Mouse (Mus musculus) hindbrain, embryonic 14.5 days (tissue): ENCODE results near the gene Lrfn2. TPM values are rescaled to one million over a fixed set of nuclear protein-coding genes. Genes with fewer than 3 reads are reported as not detected.

Source experiments
- ATAC-seq: fragments of 200-750 bp; cut with Nextera tagmentation; 2 replicates; pipeline ENCODE4 v1.8.0; 2017; ENCODE audit warnings: moderate number of reproducible peaks, mild to moderate bottlenecking, moderate TSS enrichment, moderate library complexity; ENCODE audit not compliant: low FRiP score
- DNase-seq: peaks from one replicate; pipeline ENCODE4 v3.0.0-alpha.2; 2015; ENCODE audit warnings: low spot score
- H3K27ac ChIP-seq: fragments of 300-500 bp; sonication (generic); 2 replicates; pipeline ENCODE4 v1.5.1; 2014; ENCODE audit warnings: mild to moderate bottlenecking, moderate library complexity
- H3K27me3 ChIP-seq: fragments of 300-500 bp; sonication (generic); 2 replicates; pipeline ENCODE4 v1.6.1; 2014; ENCODE audit warnings: mild to moderate bottlenecking, low read length, mixed read lengths; ENCODE audit not compliant: control insufficient read depth, insufficient read depth
- H3K36me3 ChIP-seq: fragments of 300-500 bp; sonication (generic); replicated peaks from 2 replicates; pipeline ENCODE4 v1.6.1; 2014; ENCODE audit not compliant: control insufficient read depth, insufficient read depth
- H3K4me1 ChIP-seq: fragments of 300-500 bp; sonication (generic); replicated peaks from 2 replicates; pipeline ENCODE4 v1.6.1; 2014; ENCODE audit warnings: antibody characterized with exemption, low read length, mixed read lengths; ENCODE audit not compliant: control insufficient read depth, insufficient read depth
- H3K4me2 ChIP-seq: fragments of 300-500 bp; sonication (generic); replicated peaks from 2 replicates; pipeline ENCODE4 v1.6.1; 2014; ENCODE audit warnings: mild to moderate bottlenecking, moderate library complexity
- H3K4me3 ChIP-seq: fragments of 300-500 bp; sonication (generic); replicated peaks from 2 replicates; pipeline ENCODE4 v1.5.1; 2014; ENCODE audit warnings: mild to moderate bottlenecking, low read length
- H3K9ac ChIP-seq: fragments of 300-500 bp; sonication (generic); 2 replicates; pipeline ENCODE4 v1.6.1; 2014
- H3K9me3 ChIP-seq: fragments of 300-500 bp; sonication (generic); 2 replicates; pipeline ENCODE4 v1.6.1; 2016; ENCODE audit warnings: low read length; ENCODE audit not compliant: control insufficient read depth
- WGBS: fragments of 180-500 bp; shearing (Covaris S2); extraction: QIAGEN DNeasy Blood & Tissue Kit; methylation state at CpG from one replicate; pipeline ENCODE4 v1.1.7; 2014; 5-methylcytosine and 5-hydroxymethylcytosine counted together
- polyA plus RNA-seq: library from polyadenylated mRNA; unstranded; fragments of >200 nt; fragmentation: Nextera tagmentation; extraction: Ambion mirVana; gene quantifications from 2 replicates; pipeline ENCODE4 v1.2.1, GENCODE M21; 2014

The Lrfn2 gene
- polyA plus RNA-seq, 1 experiment from 2014 or later: 7.9 TPM

DNA sequence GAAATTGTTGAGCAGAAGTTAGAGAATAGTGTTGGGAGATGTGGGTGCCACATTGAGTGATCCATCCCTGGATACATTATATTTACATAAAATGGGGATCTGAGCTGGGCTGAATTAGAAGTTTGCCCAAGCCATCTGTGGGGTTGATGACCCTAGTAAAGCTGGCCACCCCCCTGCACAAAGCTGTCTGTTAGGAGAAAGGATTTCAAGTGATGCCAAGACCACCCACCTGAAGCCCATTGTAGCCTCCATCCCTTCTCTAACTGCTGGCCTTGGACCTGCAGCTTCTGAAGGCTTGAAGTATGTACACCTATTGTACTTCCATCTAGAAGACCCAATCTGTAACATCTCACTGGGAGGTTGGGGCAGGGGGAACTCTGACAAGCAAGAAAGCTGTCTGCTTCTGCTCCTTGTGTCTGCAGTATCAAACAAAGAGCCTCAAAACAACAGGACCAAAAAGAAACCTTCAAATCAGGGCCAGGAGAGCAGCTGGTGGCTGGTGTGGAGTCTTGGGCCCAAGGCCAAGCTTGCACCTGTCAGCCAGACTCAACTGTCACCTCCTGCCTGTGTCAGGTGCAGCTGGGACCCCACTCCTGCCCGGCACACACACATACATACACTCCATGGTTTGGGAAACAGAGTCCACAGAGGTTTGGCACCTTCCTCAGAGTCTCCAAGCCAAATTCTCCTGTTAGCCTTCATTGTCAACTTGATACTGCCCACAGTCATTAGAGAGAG, 63.2 kb downstream of the Lrfn2 start:
- Histone ChIP-seq H3K4me2 (no peak overlapping the region), H3K27ac (no peak overlapping the region), H3K9ac (no peak overlapping the region), H3K27me3 (no peaks in the 10 kb centered on the region), H3K4me3 (no peak overlapping the region), H3K4me1 (peaks cover 12% of the 10 kb centered on the region), H3K36me3 (no peaks in the 10 kb centered on the region), H3K9me3 (no peaks in the 10 kb centered on the region)
- WGBS: 55% methylated on average over 1 of the region's 1 CpGs
- ATAC-seq: no peak
- DNase-seq: no peak

DNA sequence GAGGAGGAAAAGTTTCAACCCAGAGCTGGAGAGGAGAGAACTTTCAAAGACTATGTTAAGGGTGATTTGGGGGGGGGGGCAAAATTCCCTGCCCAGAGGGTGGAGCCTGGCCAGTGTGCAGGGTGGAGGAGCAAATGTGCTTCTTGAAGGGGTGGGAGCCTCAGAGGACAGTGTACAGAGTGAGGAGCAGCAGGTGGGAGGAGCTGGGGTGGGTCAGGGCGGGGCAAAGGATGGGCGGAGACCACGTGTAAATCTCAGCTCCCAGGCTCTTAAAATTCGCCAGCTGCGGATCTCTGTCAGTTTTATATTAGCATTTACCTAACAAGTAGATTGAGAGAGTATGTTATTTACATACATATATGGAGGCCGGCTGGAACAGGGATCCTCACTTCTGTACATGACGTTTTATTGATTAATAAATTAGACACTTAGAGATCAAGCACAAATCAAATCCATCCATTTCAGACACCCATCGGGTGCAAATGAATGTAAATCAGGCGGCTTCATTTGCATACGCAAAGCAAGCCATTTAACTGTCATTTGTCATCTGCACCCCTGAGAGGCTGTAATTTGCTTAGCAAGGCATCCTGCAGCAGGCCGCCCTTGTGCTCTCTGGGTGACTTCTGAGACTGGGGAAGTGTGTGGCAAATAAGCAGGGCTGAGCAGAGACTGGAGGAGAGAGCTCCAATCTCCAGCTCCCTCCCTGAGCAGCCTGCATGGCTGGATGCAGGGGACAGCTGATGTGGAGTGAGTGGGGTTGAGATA, 67.5 kb downstream of the Lrfn2 start:
- whole genome bisulfite sequencing: 4% methylated on average over 11 of the region's 11 CpGs
- Histone ChIP-seq H3K9ac (no peak overlapping the region), H3K4me2 (0 out of 2 replicates have a peak overlapping the region, but pooled peaks have one; percentile 19), H3K9me3 (no peaks in the 10 kb centered on the region), H3K27me3 (no peaks in the 10 kb centered on the region; the same call in 1 of the 2 replicates), H3K4me3 (no peak overlapping the region), H3K4me1 (peaks cover 12% of the 10 kb centered on the region), H3K36me3 (no peaks in the 10 kb centered on the region), H3K27ac (peak overlapping the region; percentile 62; the same call in 1 of the 2 replicates)
- ATAC-seq: peak; percentile 63; the same call in 1 of the 2 replicates
- peak; percentile 45 for DNase-seq

- H3K4me1 ChIP-seq: no peaks in the 10 kb centered on the region
These were observed 77.3 kb downstream of the Lrfn2 start for GRCm38 (mm10) chr17:49009384-49010073.

DNA sequence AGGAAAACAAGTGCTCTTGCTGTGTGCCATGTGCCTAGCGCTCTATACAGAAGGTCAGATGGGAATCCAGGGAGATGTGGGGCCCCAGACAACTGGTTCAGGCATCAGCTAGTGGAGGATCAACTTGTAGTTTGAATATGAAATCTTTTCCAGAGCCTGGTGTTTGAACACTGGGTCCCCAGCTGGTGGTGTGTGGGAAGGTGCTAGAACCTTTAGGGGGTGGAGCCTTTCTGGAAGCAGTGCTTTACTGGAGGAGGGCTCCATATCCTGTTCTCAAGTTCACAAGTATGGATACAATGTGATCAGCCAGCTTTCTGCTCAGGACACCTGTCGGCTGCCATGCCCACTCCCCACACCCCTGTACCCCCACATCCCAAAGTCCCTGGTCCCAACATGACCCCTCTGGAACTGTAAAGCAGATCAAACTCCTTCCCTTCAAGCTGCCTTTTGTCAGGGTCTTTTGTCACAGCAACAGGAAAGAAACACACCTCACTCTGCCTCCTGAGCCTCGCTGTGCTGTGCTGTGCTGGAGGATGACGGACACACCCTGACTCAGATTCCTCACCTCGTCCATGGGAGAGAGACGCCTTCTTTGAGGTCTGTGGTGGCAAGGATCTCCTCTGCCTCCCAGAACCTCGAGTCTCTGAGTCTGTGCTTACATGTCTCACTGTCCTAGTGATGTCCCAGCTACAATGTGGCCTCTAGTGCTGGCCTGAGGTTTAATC, 81.9 kb downstream of the Lrfn2 start:
- Histone ChIP-seq H3K9me3 (no peaks in the 10 kb centered on the region), H3K9ac (no peak overlapping the region), H3K4me3 (no peak overlapping the region), H3K36me3 (no peaks in the 10 kb centered on the region), H3K4me1 (peaks cover 9% of the 10 kb centered on the region), H3K4me2 (no peak overlapping the region), H3K27me3 (no peaks in the 10 kb centered on the region), H3K27ac (no peak overlapping the region)
- 78% methylated on average over 7 of the region's 7 CpGs for WGBS
- ATAC-seq: no peak
- DNase-seq: no peak

More at GRCm38 (mm10) chr17:49009384-49010073, 77.3 kb downstream of the Lrfn2 start:
- no peaks in the 10 kb centered on the region for H3K36me3 ChIP-seq
- no peaks in the 10 kb centered on the region for H3K9me3 ChIP-seq
- H3K9ac ChIP-seq: no peak overlapping the region
- H3K27me3 ChIP-seq: no peaks in the 10 kb centered on the region
- WGBS: 74% methylated on average over 7 of the region's 7 CpGs
- no peak for ATAC-seq
- no peak overlapping the region for H3K4me2 ChIP-seq
- no peak overlapping the region for H3K27ac ChIP-seq
- no peak for DNase-seq
- H3K4me3 ChIP-seq: no peak overlapping the region

DNA sequence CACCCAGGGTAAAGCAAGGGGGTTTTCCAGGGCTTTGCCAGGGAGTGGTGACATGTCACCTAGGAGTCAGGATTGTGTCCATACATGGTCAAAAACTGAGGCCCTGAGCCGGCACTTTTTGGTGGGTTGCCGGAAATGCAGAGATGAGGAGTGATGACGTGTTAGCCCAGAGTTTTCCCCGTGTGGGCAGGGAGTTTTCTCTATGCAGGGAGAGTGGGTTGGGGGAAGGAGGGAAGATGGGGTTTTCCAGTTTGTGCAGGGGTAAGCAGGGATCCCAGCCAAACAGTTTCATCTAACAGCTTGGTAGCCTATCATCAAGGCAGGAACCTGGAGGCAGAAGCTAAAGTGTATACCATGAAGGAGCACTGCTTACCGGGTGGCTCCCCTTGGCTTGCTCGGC, 83.2 kb downstream of the Lrfn2 start:
- Histone ChIP-seq H3K9me3 (no peaks in the 10 kb centered on the region), H3K27me3 (no peaks in the 10 kb centered on the region; the same call in 1 of the 2 replicates), H3K4me2 (no peak overlapping the region), H3K9ac (no peak overlapping the region), H3K36me3 (no peaks in the 10 kb centered on the region), H3K27ac (no peak overlapping the region), H3K4me3 (no peak overlapping the region), H3K4me1 (peaks cover 9% of the 10 kb centered on the region)
- 94% methylated on average over 6 of the region's 6 CpGs for WGBS
- DNase-seq (no peak), ATAC-seq (no peak)

DNA sequence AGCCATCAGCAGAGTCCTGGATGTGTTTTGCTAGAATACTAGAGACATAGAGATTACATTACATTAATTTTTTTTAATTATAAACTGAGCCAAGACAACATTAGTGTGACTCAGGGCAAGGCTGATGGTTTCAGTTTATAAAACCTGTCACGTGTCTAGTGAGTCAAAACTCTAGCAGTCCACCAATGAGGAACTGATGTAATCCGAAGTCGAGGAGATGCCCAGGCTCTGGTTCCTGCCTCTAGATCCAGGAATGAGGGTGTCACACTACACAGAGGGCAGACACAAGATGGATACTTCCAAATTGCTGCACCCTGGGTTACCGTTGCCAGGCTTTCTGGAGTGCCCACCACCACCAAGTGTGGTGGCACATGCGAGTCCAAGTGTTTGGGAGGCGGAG, 84.0 kb downstream of the Lrfn2 start:
- ATAC-seq (no peak), DNase-seq (no peak)
- no peaks in the 10 kb centered on the region for H3K36me3 ChIP-seq
- no peak overlapping the region for H3K9ac ChIP-seq
- no peak overlapping the region for H3K4me3 ChIP-seq
- H3K27ac ChIP-seq: no peak overlapping the region
- 94% methylated on average over 6 of the region's 6 CpGs for WGBS
- H3K4me2 ChIP-seq: no peak overlapping the region
- no peaks in the 10 kb centered on the region for H3K9me3 ChIP-seq
- no peaks in the 10 kb centered on the region; the same call in 1 of the 2 replicates for H3K27me3 ChIP-seq
- peaks cover 9% of the 10 kb centered on the region for H3K4me1 ChIP-seq

DNA sequence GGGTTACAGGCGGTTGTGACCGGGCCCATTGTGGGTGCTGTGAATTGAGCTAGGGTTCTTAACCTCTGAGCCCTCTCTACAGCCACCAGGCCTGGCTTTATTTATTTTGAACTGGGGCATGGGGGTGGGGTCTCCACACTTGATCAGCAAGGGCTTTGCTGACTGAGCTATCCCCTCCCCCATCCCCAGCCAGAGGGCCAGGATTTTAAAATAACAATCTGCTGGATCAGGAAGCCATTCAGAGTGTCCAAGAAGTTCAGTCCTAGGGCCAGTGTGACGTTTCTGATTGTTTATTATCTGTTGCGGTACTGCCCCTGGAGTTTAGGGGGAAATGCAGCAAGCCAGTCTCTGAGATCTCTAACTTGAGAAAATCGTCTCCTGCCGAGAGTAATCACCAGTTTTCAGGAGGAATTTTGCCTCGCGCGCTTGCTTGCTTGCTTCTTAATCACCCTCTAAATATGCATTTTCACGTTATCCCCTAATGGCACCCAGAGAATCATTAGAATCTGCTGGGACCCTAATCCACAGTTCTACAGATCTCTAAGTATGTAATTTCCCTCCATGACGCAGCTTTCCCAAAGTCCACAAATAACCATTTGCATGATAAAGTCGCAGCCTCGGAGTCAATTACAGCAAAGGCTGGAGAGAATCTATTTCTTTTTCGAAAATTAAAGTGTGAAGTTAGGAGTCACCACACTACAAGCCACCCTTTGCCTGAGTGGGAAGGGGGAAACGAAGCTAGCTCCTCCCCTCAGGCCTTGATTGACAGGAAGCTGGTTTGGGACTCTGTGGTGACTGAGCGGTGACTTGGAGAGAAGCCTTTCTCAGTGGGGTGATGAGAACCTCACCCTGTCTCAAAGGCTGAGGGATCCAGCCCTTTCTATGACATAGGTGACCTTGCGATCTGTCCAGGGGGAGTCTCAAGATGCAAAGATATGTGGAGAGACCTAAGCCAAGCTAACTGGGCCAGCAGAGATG, 85.5 kb downstream of the Lrfn2 start:
- no peak overlapping the region for H3K4me3 ChIP-seq
- H3K4me1 ChIP-seq: peaks cover 9% of the 10 kb centered on the region
- no peaks in the 10 kb centered on the region; the same call in 1 of the 2 replicates for H3K27me3 ChIP-seq
- no peaks in the 10 kb centered on the region for H3K36me3 ChIP-seq
- ATAC-seq (no peak), DNase-seq (peak; percentile 39)
- WGBS: 32% methylated on average over 17 of the region's 17 CpGs
- H3K9me3 ChIP-seq: no peaks in the 10 kb centered on the region
- no peak overlapping the region for H3K9ac ChIP-seq
- H3K27ac ChIP-seq: 0 out of 2 replicates have a peak overlapping the region, but pooled peaks have one; percentile 43
- H3K4me2 ChIP-seq: no peak overlapping the region
